Mouse (Mus musculus) layer of hippocampus, adult 9-10 months (tissue): ENCODE results near the gene Adcy3.

Experiments
- DNase-seq: peaks from one replicate; pipeline ENCODE4 v3.0.0; 2022; ENCODE audit warnings: low spot score

Adcy3 gene

GRCm38 (mm10) chr12:4245742-4246141 lies 112.8 kb downstream of the Adcy3 start:
- no peak for DNase-seq

GRCm38 (mm10) chr12:4249786-4250185 lies 116.9 kb downstream of the Adcy3 start:
- no peak for DNase-seq

DNA sequence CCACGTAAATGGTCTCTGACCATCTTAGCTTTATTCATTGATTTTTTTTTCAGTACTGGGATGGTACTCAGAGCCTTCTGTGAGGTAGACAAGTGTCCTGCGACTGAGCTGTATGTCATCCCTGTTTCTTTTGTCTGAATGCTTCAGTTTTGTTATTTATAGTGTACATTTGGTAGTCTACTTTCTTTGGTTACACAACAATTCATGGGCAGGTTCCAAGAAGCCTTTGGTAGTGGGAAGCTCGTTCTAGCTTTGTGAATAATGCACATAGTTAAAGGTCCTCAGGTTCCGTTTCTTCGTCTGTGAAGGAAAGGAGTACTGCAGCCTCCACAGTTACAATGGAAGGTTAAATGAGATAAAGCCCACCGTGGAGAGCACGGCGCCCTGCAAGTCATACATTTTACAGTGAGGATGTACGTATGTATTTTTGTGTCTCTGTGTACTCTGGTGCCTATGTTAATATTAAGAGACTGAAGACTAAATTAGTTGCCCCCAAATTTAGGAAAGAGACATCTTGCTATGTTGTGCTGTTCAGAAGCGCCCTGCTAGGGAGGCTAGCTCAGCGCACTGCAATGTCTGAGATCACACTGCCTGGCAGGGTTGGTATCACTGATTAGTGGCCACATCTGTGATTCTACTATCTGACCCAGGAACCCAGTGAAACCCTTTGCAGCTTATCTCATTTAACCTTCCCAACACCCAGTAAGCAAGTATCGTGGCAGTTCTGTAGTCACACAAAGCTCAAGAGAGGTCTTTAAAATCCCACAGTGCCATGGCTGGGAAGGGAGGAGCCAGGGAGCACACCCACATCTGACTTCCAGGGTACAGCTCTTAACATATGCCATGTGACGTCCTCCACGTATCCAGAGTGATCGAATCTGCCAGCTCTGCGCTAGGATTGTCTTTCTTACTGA lies 120.1 kb downstream of the Adcy3 start:
- DNase-seq: no peak
